Mouse (Mus musculus) CD4-positive helper T cell, adult 2 months (primary cell): Measurements from ENCODE around the gene Opn3.

ENCODE experiments used
- DNase-seq: peaks from one replicate; pipeline ENCODE4 v3.0.0-alpha.2; 2012; ENCODE audit warnings: low read depth, missing footprints, low spot score

Gene Opn3

GRCm38 (mm10) chr1:175692246-175692996 lies at the start of gene Opn3, which contains the start of gene Chml:
Gene Opn3, minus strand, starts transcription at chr1:175692776.
Gene Chml, minus strand, starts transcription at chr1:175692901.
- peak; percentile 100 for DNase-seq

GRCm38 (mm10) chr1:175725771-175726170 lies 33.2 kb upstream of the Opn3 start:
- no peak for DNase-seq

GRCm38 (mm10) chr1:175716832-175717231 lies 24.3 kb upstream of the Opn3 start:
- no peak for DNase-seq

GRCm38 (mm10) chr1:175712338-175712909 lies 19.8 kb upstream of the Opn3 start:
- DNase-seq, result no peak

GRCm38 (mm10) chr1:175708013-175708412 lies 15.4 kb upstream of the Opn3 start:
- no peak for DNase-seq

GRCm38 (mm10) chr1:175707599-175707998 lies 15.0 kb upstream of the Opn3 start:
- no peak for DNase-seq

GRCm38 (mm10) chr1:175701145-175701544 lies 8.6 kb upstream of the Opn3 start:
- no peak for DNase-seq

GRCm38 (mm10) chr1:175699796-175700195 lies 7.2 kb upstream of the Opn3 start:
- DNase-seq, result no peak

GRCm38 (mm10) chr1:175699375-175699774 lies 6.8 kb upstream of the Opn3 start:
- no peak for DNase-seq

- no peak for DNase-seq
Measured at GRCm38 (mm10) chr1:175698293-175698692, 5.7 kb upstream of the Opn3 start, which contains the start of gene Wdr64. Gene Wdr64, plus strand, starts transcription at chr1:175698593.

GRCm38 (mm10) chr1:175693429-175693960 lies 919 bp upstream of the Opn3 start:
- peak; percentile 18 for DNase-seq

- DNase-seq, result no peak
Measured at GRCm38 (mm10) chr1:175692997-175693361, 403 bp upstream of the Opn3 start.

- DNase-seq, result no peak
Measured at GRCm38 (mm10) chr1:175691686-175692245, 810 bp downstream of the Opn3 start.

- no peak for DNase-seq
Measured at GRCm38 (mm10) chr1:175680995-175681394, 11.6 kb downstream of the Opn3 start.

- DNase-seq, result no peak
Measured at GRCm38 (mm10) chr1:175677459-175677858, 15.1 kb downstream of the Opn3 start.

- no peak for DNase-seq
Measured at GRCm38 (mm10) chr1:175675116-175675515, 17.5 kb downstream of the Opn3 start.

- DNase-seq, result no peak
Measured at GRCm38 (mm10) chr1:175673563-175674325, 18.8 kb downstream of the Opn3 start.

- DNase-seq, result no peak
Measured at GRCm38 (mm10) chr1:175671626-175672025, 20.9 kb downstream of the Opn3 start.

GRCm38 (mm10) chr1:175670042-175670441 lies 22.5 kb downstream of the Opn3 start:
- no peak for DNase-seq

GRCm38 (mm10) chr1:175669456-175669855 lies 23.1 kb downstream of the Opn3 start:
- DNase-seq, result no peak

- DNase-seq, result peak; percentile 33
Measured at GRCm38 (mm10) chr1:175668666-175669405, 23.7 kb downstream of the Opn3 start.
